Mouse (Mus musculus) midbrain, postnatal 0 days (tissue): ENCODE measurements around the gene Wnk2. TPM values are rescaled to one million over a fixed set of nuclear protein-coding genes. Genes with fewer than 3 reads are reported as not detected.

Source experiments
- ATAC-seq: fragments of 200-750 bp; cut with Nextera tagmentation; 2 replicates; pipeline ENCODE4 v1.8.0; 2017; ENCODE audit warnings: moderate number of reproducible peaks, mild to moderate bottlenecking, moderate TSS enrichment, moderate library complexity; ENCODE audit not compliant: low FRiP score
- DNase-seq: peaks from one replicate; pipeline ENCODE4 v3.0.0-alpha.2; 2015; ENCODE audit warnings: low spot score
- H3K27ac ChIP-seq: fragments of 300-500 bp; sonication (generic); 2 replicates; pipeline ENCODE4 v1.5.1; 2014; ENCODE audit warnings: low read depth, mild to moderate bottlenecking, low read length, mixed read lengths
- H3K27me3 ChIP-seq: fragments of 300-500 bp; sonication (generic); 2 replicates; pipeline ENCODE4 v1.6.1; 2014; ENCODE audit warnings: low read length, control low read depth, mixed read lengths; ENCODE audit not compliant: insufficient read depth
- H3K36me3 ChIP-seq: fragments of 300-500 bp; sonication (generic); 2 replicates; pipeline ENCODE4 v1.6.1; 2014; ENCODE audit warnings: low read length, control low read depth, mixed read lengths; ENCODE audit not compliant: insufficient read depth
- H3K4me1 ChIP-seq: fragments of 300-500 bp; sonication (generic); 2 replicates; pipeline ENCODE4 v1.6.1; 2014; ENCODE audit warnings: mild to moderate bottlenecking, control low read depth, antibody characterized with exemption, low read length, mixed read lengths; ENCODE audit not compliant: insufficient read depth
- H3K4me2 ChIP-seq: fragments of 300-500 bp; sonication (generic); 2 replicates; pipeline ENCODE4 v1.6.1; 2014; ENCODE audit warnings: low read depth, mild to moderate bottlenecking, low read length, mixed read lengths; ENCODE audit not compliant: poor library complexity, severe bottlenecking
- H3K4me3 ChIP-seq: fragments of 300-500 bp; sonication (generic); 2 replicates; pipeline ENCODE4 v1.5.1; 2014; ENCODE audit warnings: low read depth, mild to moderate bottlenecking, low read length, moderate library complexity
- H3K9ac ChIP-seq: fragments of 300-500 bp; sonication (generic); replicated peaks from 2 replicates; pipeline ENCODE4 v1.6.1; 2014; ENCODE audit warnings: mild to moderate bottlenecking, low read length, moderate library complexity, mixed read lengths; ENCODE audit not compliant: poor library complexity, severe bottlenecking
- H3K9me3 ChIP-seq: fragments of 300-500 bp; sonication (generic); 2 replicates; pipeline ENCODE4 v1.6.1; 2016; ENCODE audit warnings: low read length, control low read depth
- CTCF ChIP-seq: IDR thresholded peaks from 2 replicates; pipeline ENCODE4 v1.5.1; 2016; ENCODE audit warnings: antibody characterized with exemption, mild to moderate bottlenecking
- WGBS: fragments of 180-500 bp; shearing (Covaris S2); extraction: QIAGEN DNeasy Blood & Tissue Kit; methylation state at CpG from one replicate; pipeline ENCODE4 v1.1.7; 2014; 5-methylcytosine and 5-hydroxymethylcytosine counted together
- polyA plus RNA-seq: library from polyadenylated mRNA; unstranded; fragments of >200 nt; fragmentation: Nextera tagmentation; extraction: Ambion mirVana; gene quantifications from 2 replicates; pipeline ENCODE4 v1.2.1, GENCODE M21; 2015
- total RNA-seq: library from RNA; depleted of rRNA; stranded (reverse); fragments of >200 nt; gene quantifications from 2 replicates; pipeline ENCODE4 v1.2.3, GENCODE M21; 2014

Wnk2 gene
- total and polyA plus RNA-seq, 2 experiments from 2014 or later = 17.7 to 62.9 TPM

- peaks cover 68% of the 10 kb centered on the region for H3K36me3 ChIP-seq
- ATAC-seq = 0 out of 2 replicates have a peak, but pooled peaks have one; percentile 39
- TF ChIP-seq CTCF = no peak
Observed at GRCm38 (mm10) chr13:49071861-49072260, 76.0 kb downstream of the Wnk2 start.

GRCm38 (mm10) chr13:49069979-49070378, 77.8 kb downstream of the Wnk2 start:
- TF ChIP-seq CTCF = no peak
- Histone ChIP-seq H3K9ac (no peak overlapping the region), H3K36me3 (peaks cover 69% of the 10 kb centered on the region), H3K4me3 (no peak overlapping the region), H3K4me1 (no peaks in the 10 kb centered on the region), H3K4me2 (no peak overlapping the region), H3K27ac (no peak overlapping the region), H3K9me3 (no peaks in the 10 kb centered on the region), H3K27me3 (no peaks in the 10 kb centered on the region)
- DNase-seq (no peak), ATAC-seq (no peak)
- 89% methylated on average over 6 of the region's 6 CpGs for WGBS

More at GRCm38 (mm10) chr13:49071861-49072260, 76.0 kb downstream of the Wnk2 start:
- H3K27ac ChIP-seq = no peak overlapping the region
- H3K4me2 ChIP-seq = no peak overlapping the region
- H3K9ac ChIP-seq = no peak overlapping the region
- DNase-seq = no peak
- no peaks in the 10 kb centered on the region for H3K4me1 ChIP-seq
- H3K9me3 ChIP-seq = no peaks in the 10 kb centered on the region
- WGBS = 59% methylated on average over 5 of the region's 5 CpGs
- no peaks in the 10 kb centered on the region for H3K27me3 ChIP-seq
- no peak overlapping the region for H3K4me3 ChIP-seq

- H3K9ac ChIP-seq = no peak overlapping the region
- ATAC-seq = no peak
- DNase-seq = no peak
- WGBS = 95% methylated on average over 4 of the region's 4 CpGs
- H3K4me2 ChIP-seq = no peak overlapping the region
- H3K4me3 ChIP-seq = no peak overlapping the region
- H3K27ac ChIP-seq = no peak overlapping the region
- peaks cover 72% of the 10 kb centered on the region for H3K36me3 ChIP-seq
- no peaks in the 10 kb centered on the region for H3K27me3 ChIP-seq
- no peaks in the 10 kb centered on the region for H3K4me1 ChIP-seq
- TF ChIP-seq CTCF = no peak
- no peaks in the 10 kb centered on the region for H3K9me3 ChIP-seq
Observed at GRCm38 (mm10) chr13:49069393-49069792, 78.4 kb downstream of the Wnk2 start.

- Histone ChIP-seq H3K36me3 (peaks cover 72% of the 10 kb centered on the region), H3K4me1 (no peaks in the 10 kb centered on the region), H3K9ac (no peak overlapping the region), H3K27me3 (no peaks in the 10 kb centered on the region), H3K9me3 (no peaks in the 10 kb centered on the region), H3K4me2 (no peak overlapping the region), H3K4me3 (no peak overlapping the region), H3K27ac (no peak overlapping the region)
- 97% methylated on average over 5 of the region's 5 CpGs for WGBS
- TF ChIP-seq CTCF = no peak
- no peak for ATAC-seq
- DNase-seq = no peak
Observed at GRCm38 (mm10) chr13:49064257-49064656, 83.6 kb downstream of the Wnk2 start.

GRCm38 (mm10) chr13:49060456-49060855, 87.4 kb downstream of the Wnk2 start:
- no peak overlapping the region for H3K4me2 ChIP-seq
- ATAC-seq (no peak), DNase-seq (no peak)
- H3K4me3 ChIP-seq = no peak overlapping the region
- WGBS = 92% methylated on average over 7 of the region's 7 CpGs
- H3K27me3 ChIP-seq = no peaks in the 10 kb centered on the region
- no peaks in the 10 kb centered on the region for H3K4me1 ChIP-seq
- H3K9ac ChIP-seq = no peak overlapping the region
- H3K27ac ChIP-seq = no peak overlapping the region
- TF ChIP-seq CTCF = no peak
- H3K9me3 ChIP-seq = no peaks in the 10 kb centered on the region
- H3K36me3 ChIP-seq = peaks cover 61% of the 10 kb centered on the region

GRCm38 (mm10) chr13:49058528-49058927, 89.3 kb downstream of the Wnk2 start:
- Histone ChIP-seq H3K27me3 (no peaks in the 10 kb centered on the region), H3K36me3 (peaks cover 52% of the 10 kb centered on the region), H3K9ac (no peak overlapping the region), H3K9me3 (no peaks in the 10 kb centered on the region), H3K4me3 (no peak overlapping the region), H3K4me2 (no peak overlapping the region), H3K4me1 (no peaks in the 10 kb centered on the region), H3K27ac (no peak overlapping the region)
- TF ChIP-seq CTCF = peak; percentile 85
- WGBS = 91% methylated on average over 4 of the region's 4 CpGs
- peak; percentile 60 for DNase-seq
- ATAC-seq = 0 out of 2 replicates have a peak, but pooled peaks have one; percentile 38
